Mouse (Mus musculus): ENCODE data around the gene Plekhm2. TPM values are rescaled to one million over a fixed set of nuclear protein-coding genes. Genes with fewer than 3 reads are reported as not detected.
A peak's percentile ranks its signal among the peaks of the same experiment; 100 is the strongest.

The Plekhm2 gene
- polyA plus RNA-seq, 1 experiment: not detected

DNA sequence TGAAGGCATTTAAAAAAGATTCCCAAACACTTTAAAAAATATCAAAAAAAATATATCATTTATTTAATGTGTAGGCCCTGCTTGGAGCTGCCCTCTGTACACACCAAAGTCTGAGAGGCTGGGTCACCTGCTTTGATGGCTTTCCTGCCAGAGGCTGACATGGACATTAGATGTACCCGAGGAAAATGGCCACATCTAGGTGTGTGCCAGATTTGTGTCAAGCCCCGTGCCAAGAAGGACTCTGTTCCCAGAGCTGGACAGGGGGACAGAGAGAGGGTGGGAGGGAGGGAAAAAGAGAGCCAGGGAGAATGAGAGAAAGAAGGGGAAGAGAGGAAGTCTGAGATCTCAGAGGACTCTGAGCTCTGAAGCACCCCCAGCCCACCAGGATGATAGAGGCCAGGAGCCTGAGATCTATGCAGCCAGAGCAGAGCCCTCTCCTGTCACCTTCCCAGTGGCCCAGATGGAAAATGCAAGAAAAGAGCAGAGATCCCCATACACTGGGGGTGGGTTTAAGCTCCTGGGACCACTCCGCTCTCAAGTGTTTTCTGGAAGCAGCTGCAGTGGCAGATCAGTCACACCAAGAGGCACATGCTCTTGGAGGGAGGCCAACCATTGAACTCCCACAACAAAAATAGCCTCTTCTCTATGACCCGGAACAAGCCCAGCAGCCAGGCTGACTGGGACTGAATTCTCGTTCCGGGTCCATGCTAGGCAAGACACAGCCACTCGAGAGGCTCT is 21.4 kb downstream of the Plekhm2 start:
- H3K4me3 ChIP-seq (ENCODE audit: insufficient read depth, low read depth, low read length): no peak overlapping the region
- TF ChIP-seq POLR2A (IDR thresholded peaks at IDR 0.05; ENCODE audit: insufficient read depth, low read depth, low read length) (no peak), CTCF (IDR thresholded peaks at IDR 0.05; ENCODE audit: insufficient read depth, low read depth, low read length) (no peak)
- H3K4me1 ChIP-seq (ENCODE audit: control insufficient read depth, insufficient read depth, low read length): peaks cover 24% of the 10 kb centered on the region
- WGBS: 19% methylated on average over 7 of the region's 7 CpGs
- H3K27ac ChIP-seq (ENCODE audit: insufficient read depth, low read depth, low read length): 0 out of 2 replicates have a peak overlapping the region, but pooled peaks have one; percentile 31

DNA sequence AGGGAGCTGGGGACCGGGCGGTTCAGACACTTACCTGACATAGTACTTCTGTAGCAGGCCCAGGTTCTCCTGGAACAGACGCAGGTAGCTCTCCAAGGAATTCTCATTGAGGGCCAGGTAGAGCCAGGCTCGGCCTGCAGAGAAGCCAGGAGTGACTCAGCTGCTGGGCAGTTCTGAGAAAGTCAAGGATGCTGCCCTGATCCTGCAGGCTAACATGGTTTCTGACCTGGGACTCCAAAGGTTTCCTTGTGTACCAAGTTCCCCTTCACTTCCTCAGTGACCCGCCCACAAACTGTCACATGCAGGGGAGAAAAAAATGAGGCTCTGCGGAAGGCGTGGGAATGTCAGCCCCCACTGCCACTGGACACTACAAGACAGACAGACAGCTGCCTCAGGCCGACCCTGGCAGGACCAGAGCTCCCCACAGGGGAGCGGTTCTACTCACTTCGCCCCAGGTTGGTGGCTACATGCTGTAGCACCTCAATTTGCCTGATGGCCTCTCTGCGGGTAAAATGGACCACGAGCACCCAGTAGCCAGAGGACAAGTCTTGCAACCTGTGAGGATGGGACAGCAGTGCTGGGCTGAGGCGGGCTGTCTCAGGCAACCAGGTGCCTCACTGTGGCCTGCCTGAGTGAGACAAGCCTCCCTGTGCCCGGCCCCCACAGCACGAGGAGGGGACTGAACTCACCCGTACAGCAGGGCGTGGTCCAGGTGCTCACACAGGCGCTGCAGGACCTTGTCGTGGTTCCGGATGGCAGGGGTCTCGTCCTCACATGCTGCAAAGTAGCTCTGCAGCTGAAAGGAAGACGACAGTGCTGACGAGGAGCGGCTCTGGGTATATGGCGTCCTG is 22.5 kb downstream of the Plekhm2 start:
- no peak overlapping the region; the same call in 1 of the 2 replicates for H3K27ac ChIP-seq (ENCODE audit: insufficient read depth, low read depth, low read length)
- H3K4me1 ChIP-seq (ENCODE audit: control insufficient read depth, insufficient read depth, low read length): peaks cover 24% of the 10 kb centered on the region
- no peak overlapping the region for H3K4me3 ChIP-seq (ENCODE audit: insufficient read depth, low read depth, low read length)
- TF ChIP-seq CTCF (IDR thresholded peaks at IDR 0.05; ENCODE audit: insufficient read depth, low read depth, low read length) (no peak), POLR2A (IDR thresholded peaks at IDR 0.05; ENCODE audit: insufficient read depth, low read depth, low read length) (no peak)
- 92% methylated on average over 25 of the region's 25 CpGs for WGBS

DNA sequence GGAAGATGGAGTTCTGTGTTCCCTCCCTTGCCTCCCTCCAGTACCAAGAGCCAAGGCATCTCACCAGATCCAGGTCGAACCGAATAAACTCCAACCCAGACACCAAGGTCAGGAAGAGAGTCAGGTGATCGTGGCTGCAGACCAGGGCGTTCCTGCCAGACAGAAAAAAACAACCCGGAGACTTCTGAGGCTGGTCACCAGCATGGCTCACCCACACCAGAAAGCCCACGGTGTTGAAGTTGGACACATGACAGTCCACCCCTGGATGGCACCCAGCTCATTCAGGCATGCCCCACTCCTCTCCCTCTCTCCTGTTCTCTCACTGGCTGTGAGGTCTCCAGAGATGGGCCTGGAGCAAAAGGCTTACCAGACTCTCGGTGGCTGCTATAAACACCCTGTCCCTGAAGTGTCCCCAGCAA is 23.3 kb downstream of the Plekhm2 start:
- WGBS: 70% methylated on average over 7 of the region's 7 CpGs
- H3K27ac ChIP-seq (ENCODE audit: insufficient read depth, low read depth, low read length): no peak overlapping the region
- TF ChIP-seq CTCF (IDR thresholded peaks at IDR 0.05; ENCODE audit: insufficient read depth, low read depth, low read length): no peak
- no peak for TF ChIP-seq POLR2A (IDR thresholded peaks at IDR 0.05; ENCODE audit: insufficient read depth, low read depth, low read length)

DNA sequence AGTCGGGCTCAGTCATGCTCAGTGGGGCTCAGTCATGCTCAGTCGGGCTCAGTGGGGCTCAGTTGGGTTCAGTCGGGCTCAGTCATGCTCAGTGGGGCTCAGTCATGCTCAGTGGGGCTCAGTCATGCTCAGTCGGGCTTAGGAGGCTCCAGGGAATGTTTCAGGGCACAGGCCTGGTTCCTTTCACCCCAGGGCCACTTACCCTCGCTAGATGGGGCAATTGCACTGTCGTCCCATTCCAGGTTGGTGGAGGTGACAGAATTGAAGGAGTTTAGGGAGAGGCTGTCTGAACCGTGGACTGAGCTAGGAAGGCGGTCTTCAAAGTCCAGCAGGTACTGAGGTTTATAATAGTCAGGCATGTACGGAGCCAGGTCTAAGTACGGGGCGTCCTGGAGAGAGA is 25.2 kb downstream of the Plekhm2 start:
- Histone ChIP-seq H3K4me3 (ENCODE audit: insufficient read depth, low read depth, low read length) (no peak overlapping the region), H3K27ac (ENCODE audit: insufficient read depth, low read depth, low read length) (no peak overlapping the region), H3K4me1 (ENCODE audit: control insufficient read depth, insufficient read depth, low read length) (peaks cover 24% of the 10 kb centered on the region)
- WGBS: 68% methylated on average over 11 of the region's 11 CpGs
- TF ChIP-seq POLR2A (IDR thresholded peaks at IDR 0.05; ENCODE audit: insufficient read depth, low read depth, low read length) (no peak), CTCF (IDR thresholded peaks at IDR 0.05; ENCODE audit: insufficient read depth, low read depth, low read length) (no peak)

More for the DNA sequence above, 23.3 kb downstream of the Plekhm2 start:
- Histone ChIP-seq H3K4me3 (ENCODE audit: insufficient read depth, low read depth, low read length) (no peak overlapping the region), H3K4me1 (ENCODE audit: control insufficient read depth, insufficient read depth, low read length) (peaks cover 24% of the 10 kb centered on the region)

DNA sequence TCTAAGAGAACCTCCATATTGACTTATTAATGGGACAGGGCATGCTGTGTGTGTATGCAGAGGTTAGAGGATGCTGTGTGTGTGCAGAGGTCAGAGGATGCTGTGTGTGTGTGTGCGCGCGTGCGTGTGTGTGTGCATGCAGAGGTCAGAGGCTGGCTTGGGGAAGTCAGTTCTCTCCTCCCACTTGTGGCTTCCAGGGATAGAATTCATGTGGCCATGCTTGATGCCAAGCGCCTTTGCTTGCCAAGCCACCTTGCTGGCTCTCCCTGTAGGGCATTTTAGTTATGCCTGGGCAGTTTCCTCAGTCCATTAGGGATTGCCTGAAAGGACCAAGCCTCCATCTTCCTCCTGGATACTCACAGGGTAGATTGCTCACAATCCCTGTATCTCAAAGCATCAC is 28.0 kb downstream of the Plekhm2 start:
- Histone ChIP-seq H3K4me3 (ENCODE audit: insufficient read depth, low read depth, low read length) (no peak overlapping the region), H3K4me1 (ENCODE audit: control insufficient read depth, insufficient read depth, low read length) (peaks cover 4% of the 10 kb centered on the region; the same call in 1 of the 2 replicates), H3K27ac (ENCODE audit: insufficient read depth, low read depth, low read length) (no peak overlapping the region)
- WGBS: 96% methylated on average over 5 of the region's 5 CpGs
- no peak for TF ChIP-seq CTCF (IDR thresholded peaks at IDR 0.05; ENCODE audit: insufficient read depth, low read depth, low read length)
- no peak for TF ChIP-seq POLR2A (IDR thresholded peaks at IDR 0.05; ENCODE audit: insufficient read depth, low read depth, low read length)

DNA sequence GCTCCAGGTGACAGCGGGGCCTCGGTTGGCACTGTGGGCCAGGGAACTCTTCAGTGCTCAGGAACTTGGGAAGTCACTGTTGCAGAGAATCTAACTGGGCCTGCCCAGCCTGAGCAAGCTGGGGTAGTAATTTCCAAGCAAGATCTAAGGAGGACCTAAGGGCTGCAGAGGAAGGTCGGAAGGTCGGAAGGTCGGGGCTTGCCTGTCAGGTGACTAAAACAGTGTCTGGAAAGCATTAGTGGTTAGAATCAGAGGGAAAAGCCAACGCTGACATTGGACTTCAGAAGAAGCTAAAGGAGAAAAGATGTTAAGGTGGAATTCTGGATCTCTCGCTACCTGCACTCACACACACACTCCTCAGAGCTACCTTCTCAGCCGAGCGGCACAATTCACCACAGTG is 28.7 kb downstream of the Plekhm2 start:
- Histone ChIP-seq H3K4me1 (ENCODE audit: control insufficient read depth, insufficient read depth, low read length) (no peaks in the 10 kb centered on the region), H3K27ac (ENCODE audit: insufficient read depth, low read depth, low read length) (no peak overlapping the region), H3K4me3 (ENCODE audit: insufficient read depth, low read depth, low read length) (no peak overlapping the region)
- 92% methylated on average over 9 of the region's 9 CpGs for WGBS
- TF ChIP-seq CTCF (IDR thresholded peaks at IDR 0.05; ENCODE audit: insufficient read depth, low read depth, low read length) (no peak), POLR2A (IDR thresholded peaks at IDR 0.05; ENCODE audit: insufficient read depth, low read depth, low read length) (no peak)

DNA sequence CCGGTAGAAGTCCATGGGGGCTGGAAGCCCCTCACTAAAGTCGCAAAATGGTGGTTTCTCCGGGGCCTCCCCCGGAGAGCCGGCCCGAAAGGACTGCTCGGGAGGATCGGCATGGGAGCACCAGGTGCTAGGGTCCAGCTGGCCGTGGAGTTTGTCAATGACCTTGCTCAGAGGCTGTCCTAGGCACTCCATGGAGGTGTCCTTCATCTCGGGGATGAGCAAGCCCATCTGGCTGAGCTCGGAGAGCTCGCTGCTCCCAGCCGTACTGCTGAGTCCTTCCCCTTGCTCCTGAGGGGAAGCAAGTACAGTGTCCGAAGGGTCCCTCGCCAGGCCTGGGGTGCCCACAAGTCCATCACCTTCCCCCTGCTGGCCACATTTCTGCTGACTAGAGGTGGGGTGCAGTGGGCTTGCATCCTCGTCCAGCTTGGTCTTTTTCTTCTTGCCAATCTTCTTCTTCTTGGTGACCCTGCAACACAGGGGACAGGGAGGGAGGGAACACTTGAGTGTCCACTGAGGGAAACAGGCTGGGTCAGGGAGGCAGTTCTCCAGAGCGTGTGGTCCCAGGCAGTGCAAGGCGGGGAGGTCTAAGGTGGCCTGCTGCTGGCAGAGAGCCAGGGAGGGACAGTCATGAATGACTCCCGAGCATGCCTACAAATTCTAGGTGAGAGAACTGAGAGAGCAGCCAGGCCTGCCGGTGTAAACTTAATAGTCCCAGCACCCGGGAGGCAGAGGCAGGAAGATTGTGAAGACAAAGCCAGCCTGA is 32.4 kb downstream of the Plekhm2 start:
- TF ChIP-seq CTCF (IDR thresholded peaks at IDR 0.05; ENCODE audit: insufficient read depth, low read depth, low read length) (no peak), POLR2A (IDR thresholded peaks at IDR 0.05; ENCODE audit: insufficient read depth, low read depth, low read length) (no peak)
- no peak overlapping the region for H3K27ac ChIP-seq (ENCODE audit: insufficient read depth, low read depth, low read length)
- H3K4me3 ChIP-seq (ENCODE audit: insufficient read depth, low read depth, low read length): no peak overlapping the region
- H3K4me1 ChIP-seq (ENCODE audit: control insufficient read depth, insufficient read depth, low read length): no peaks in the 10 kb centered on the region
- WGBS: 93% methylated on average over 21 of the region's 21 CpGs

DNA sequence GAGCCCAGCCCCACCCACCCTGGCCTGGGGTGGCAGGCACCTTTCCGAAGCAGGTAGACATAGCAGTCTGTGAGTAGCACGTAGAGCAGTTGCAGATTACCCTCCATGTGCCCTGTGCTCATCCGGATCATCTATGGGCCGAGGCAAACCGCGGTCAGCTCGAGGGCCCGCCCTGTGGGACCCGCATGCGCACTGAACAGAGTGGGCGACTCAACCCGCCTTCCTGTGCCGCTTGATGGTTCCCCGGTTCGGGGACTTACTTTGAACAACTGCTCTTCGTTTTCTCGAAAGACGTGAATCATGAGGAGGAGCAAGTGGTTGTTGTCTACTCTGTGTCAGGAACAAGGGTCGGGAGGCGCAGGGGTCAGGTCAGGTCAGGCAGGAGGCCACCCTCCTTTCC is 33.4 kb downstream of the Plekhm2 start:
- TF ChIP-seq POLR2A (IDR thresholded peaks at IDR 0.05; ENCODE audit: insufficient read depth, low read depth, low read length): no peak
- no peak for TF ChIP-seq CTCF (IDR thresholded peaks at IDR 0.05; ENCODE audit: insufficient read depth, low read depth, low read length)
- no peaks in the 10 kb centered on the region for H3K4me1 ChIP-seq (ENCODE audit: control insufficient read depth, insufficient read depth, low read length)
- WGBS: 96% methylated on average over 20 of the region's 20 CpGs
- no peak overlapping the region for H3K27ac ChIP-seq (ENCODE audit: insufficient read depth, low read depth, low read length)
- H3K4me3 ChIP-seq (ENCODE audit: insufficient read depth, low read depth, low read length): no peak overlapping the region

Measured in olfactory bulb, adult 2 months (tissue).